Mouse (Mus musculus) kidney, adult 2 months (tissue): ENCODE data around the gene Nmt2.

Experiments
- CTCF ChIP-seq: fragments of 200-500 bp; conservative IDR thresholded peaks from 2 replicates; pipeline ENCODE4 v1.5.1; 2011; ENCODE audit warnings: low read depth, mild to moderate bottlenecking, control low read depth, low read length, moderate library complexity, mixed read lengths; ENCODE audit not compliant: insufficient read depth, insufficient read length
- POLR2A ChIP-seq: fragments of 200-500 bp; IDR thresholded peaks from one replicate; pipeline ENCODE4 v1.6.1; 2011; ENCODE audit warnings: low read depth, low read length, control low read depth

DNA sequence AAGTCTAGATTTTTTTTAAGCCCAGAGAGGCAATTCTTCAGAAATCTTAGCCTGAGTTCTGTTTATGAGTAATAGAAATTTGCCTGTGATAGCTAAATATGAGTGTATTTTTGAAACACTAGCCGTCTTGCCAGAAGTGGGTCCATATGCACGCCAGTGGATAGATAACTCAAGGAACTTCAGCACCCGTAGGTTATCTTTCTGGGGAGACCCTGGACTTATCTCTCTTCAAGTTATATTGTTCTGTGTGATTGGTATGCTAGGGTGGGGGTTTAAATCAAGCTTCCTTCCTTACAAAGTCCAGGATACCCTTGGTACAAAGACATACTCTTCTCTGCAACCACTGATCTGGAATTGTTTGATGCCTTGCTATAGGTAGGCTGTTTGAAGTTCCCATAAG is 1.7 kb downstream of the Nmt2 start:
- TF ChIP-seq POLR2A (no peak), CTCF (no peak)
